In the genomic region with DNA sequence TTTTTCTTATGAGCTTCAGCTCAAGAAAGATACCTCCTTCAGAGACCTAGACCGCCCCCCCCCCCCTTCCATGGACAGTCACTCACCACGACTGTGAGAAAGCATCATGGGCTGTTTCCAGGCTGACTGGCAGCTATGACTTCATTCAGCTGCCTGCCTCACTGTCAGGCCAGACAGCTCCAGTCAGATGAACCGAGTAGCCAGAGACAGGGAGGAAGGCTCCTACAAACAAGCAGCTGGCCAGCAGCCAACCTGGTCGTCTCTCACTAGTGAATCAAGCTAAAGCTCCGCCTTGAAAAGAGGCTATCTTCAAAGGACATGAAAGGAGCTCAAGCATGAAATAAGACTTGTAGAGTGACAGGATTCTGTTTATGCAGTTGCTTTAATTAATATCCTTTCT, we compare ENCODE assay signal across 9 mouse cellular contexts.
DNase-seq lines count a peak whose midpoint lies in the region; ATAC-seq and TF ChIP-seq lines count a peak whose summit lies in the region.
"Had no signal": no experiment of that assay in that cellular context is flagged by ENCODE, and none has a peak within 500 bp of the region (broad histone marks: within the 10 kb centered on the region; RNA-seq: fewer than 3 reads in every experiment).

No protein-coding gene starts in this region.

- no peak overlapping the region for H3K27ac ChIP-seq in forebrain, embryonic 11.5 days (ENCODE audit: low read depth, low read length)
- no peak overlapping the region for H3K27ac ChIP-seq in forebrain, embryonic 10.5 days
- H3K27ac ChIP-seq in kidney, adult 2 months (ENCODE audit: insufficient read depth, low read depth, low read length), result no peak overlapping the region
- H3K27ac ChIP-seq in midbrain, embryonic 12.5 days (replicated peaks), result no peak overlapping the region
- H3K27ac ChIP-seq: embryonic facial prominence, embryonic 12.5 days had no signal

- no peak for TF ChIP-seq CTCF in kidney, adult 2 months (conservative IDR thresholded peaks at IDR 0.05; ENCODE audit: insufficient read depth, insufficient read length, low read depth, low read length)

- 39% methylated on average over 4 of the region's 5 CpGs for WGBS in forebrain, embryonic 11.5 days
- 41% methylated on average over 5 of the region's 5 CpGs for WGBS in forebrain, embryonic 10.5 days
- 12% methylated on average over 5 of the region's 5 CpGs for WGBS in kidney, adult 2 months
- WGBS in midbrain, embryonic 12.5 days, result 27% methylated on average over 5 of the region's 5 CpGs

- no peak overlapping the region for H3K4me3 ChIP-seq in forebrain, embryonic 11.5 days (ENCODE audit: low read depth, low read length)
- H3K4me3 ChIP-seq in forebrain, embryonic 10.5 days, result no peak overlapping the region
- no peak overlapping the region for H3K4me3 ChIP-seq in kidney, adult 2 months (ENCODE audit: insufficient read depth, low read depth, low read length)
- H3K4me3 ChIP-seq in midbrain, embryonic 12.5 days, result no peak overlapping the region
- H3K4me3 ChIP-seq: embryonic facial prominence, embryonic 12.5 days had no signal

- ATAC-seq in forebrain, embryonic 11.5 days (replicated peaks; ENCODE audit: low FRiP score), result peak; percentile 87
- ATAC-seq in midbrain, embryonic 12.5 days (ENCODE audit: low FRiP score, low read depth), result peak; percentile 92
- no peak for ATAC-seq in activated CD4-positive, CD25-positive, alpha-beta regulatory T cell, adult 4 months

- peak; percentile 51 for DNase-seq in forebrain, embryonic 11.5 days (ENCODE audit: low spot score)
- no peak for DNase-seq in forebrain, embryonic 10.5 days (ENCODE audit: extremely low spot score, low spot score)
- DNase-seq in 3134 (ENCODE audit: extremely low read depth, insufficient read length, low spot score), result peak; percentile 54
- peak; percentile 30 for DNase-seq in embryo, embryonic 11 days
- peak; percentile 68 for DNase-seq in kidney, adult 2 months
- no peak for DNase-seq in layer of hippocampus, postnatal 36 days

- no peak overlapping the region for H3K4me2 ChIP-seq in forebrain, embryonic 11.5 days (ENCODE audit: low read depth, low read length, severe bottlenecking)
- H3K4me2 ChIP-seq in midbrain, embryonic 12.5 days (replicated peaks), result no peak overlapping the region
- H3K4me2 ChIP-seq: embryonic facial prominence, embryonic 12.5 days had no signal

- no peaks in the 10 kb centered on the region for H3K4me1 ChIP-seq in forebrain, embryonic 11.5 days (replicated peaks; ENCODE audit: control insufficient read depth, insufficient read depth, low read length)
- 0 out of 2 replicates have a peak, but pooled peaks cover 2% of the 10 kb centered on the region for H3K4me1 ChIP-seq in forebrain, embryonic 10.5 days
- no peaks in the 10 kb centered on the region for H3K4me1 ChIP-seq in kidney, adult 2 months (ENCODE audit: control insufficient read depth, insufficient read depth, low read length)
- H3K4me1 ChIP-seq in midbrain, embryonic 12.5 days, result no peaks in the 10 kb centered on the region
- H3K4me1 ChIP-seq: embryonic facial prominence, embryonic 12.5 days had no signal

- no peaks in the 10 kb centered on the region for H3K27me3 ChIP-seq in forebrain, embryonic 11.5 days (ENCODE audit: control insufficient read depth, insufficient read depth, low read length)
- H3K27me3 ChIP-seq in forebrain, embryonic 10.5 days (ENCODE audit: poor library complexity, severe bottlenecking), result no peaks in the 10 kb centered on the region
- no peaks in the 10 kb centered on the region for H3K27me3 ChIP-seq in kidney, adult 2 months (replicated peaks; ENCODE audit: control insufficient read depth, insufficient read depth, low read length)
- no peaks in the 10 kb centered on the region for H3K27me3 ChIP-seq in midbrain, embryonic 12.5 days
- H3K27me3 ChIP-seq: embryonic facial prominence, embryonic 12.5 days had no signal

- TF ChIP-seq POLR2A in kidney, adult 2 months (IDR thresholded peaks at IDR 0.05; ENCODE audit: low read depth, low read length), result no peak

- no peak overlapping the region for H3K9ac ChIP-seq in forebrain, embryonic 11.5 days (ENCODE audit: low read length)
- H3K9ac ChIP-seq in midbrain, embryonic 12.5 days (replicated peaks), result no peak overlapping the region
- H3K9ac ChIP-seq: embryonic facial prominence, embryonic 12.5 days had no signal

- H3K9me3 ChIP-seq in forebrain, embryonic 11.5 days (ENCODE audit: control insufficient read depth, low read length), result no peaks in the 10 kb centered on the region
- no peaks in the 10 kb centered on the region for H3K9me3 ChIP-seq in forebrain, embryonic 10.5 days
- H3K9me3 ChIP-seq in midbrain, embryonic 12.5 days, result no peaks in the 10 kb centered on the region
- H3K9me3 ChIP-seq: embryonic facial prominence, embryonic 12.5 days had no signal

- no peaks in the 10 kb centered on the region for H3K36me3 ChIP-seq in forebrain, embryonic 11.5 days (ENCODE audit: control insufficient read depth, insufficient read depth, low read length)
- no peaks in the 10 kb centered on the region for H3K36me3 ChIP-seq in forebrain, embryonic 10.5 days (replicated peaks)
- H3K36me3 ChIP-seq in kidney, adult 2 months (ENCODE audit: control insufficient read depth, insufficient read depth, low read length), result no peaks in the 10 kb centered on the region
- no peaks in the 10 kb centered on the region for H3K36me3 ChIP-seq in midbrain, embryonic 12.5 days
- H3K36me3 ChIP-seq: embryonic facial prominence, embryonic 12.5 days had no signal

Comparison
In these comparisons a context has a peak if more than half of its experiments do, and no peak if none do; other contexts are left out.
1. DNase-seq: peak in forebrain, embryonic 11.5 days (single experiment), 3134 (single experiment), embryo, embryonic 11 days (single experiment) and kidney, adult 2 months (single experiment); none in forebrain, embryonic 10.5 days (single experiment) and layer of hippocampus, postnatal 36 days (0 of 2).